25 mouse cellular contexts compared by ENCODE assay signal in the genomic region with DNA sequence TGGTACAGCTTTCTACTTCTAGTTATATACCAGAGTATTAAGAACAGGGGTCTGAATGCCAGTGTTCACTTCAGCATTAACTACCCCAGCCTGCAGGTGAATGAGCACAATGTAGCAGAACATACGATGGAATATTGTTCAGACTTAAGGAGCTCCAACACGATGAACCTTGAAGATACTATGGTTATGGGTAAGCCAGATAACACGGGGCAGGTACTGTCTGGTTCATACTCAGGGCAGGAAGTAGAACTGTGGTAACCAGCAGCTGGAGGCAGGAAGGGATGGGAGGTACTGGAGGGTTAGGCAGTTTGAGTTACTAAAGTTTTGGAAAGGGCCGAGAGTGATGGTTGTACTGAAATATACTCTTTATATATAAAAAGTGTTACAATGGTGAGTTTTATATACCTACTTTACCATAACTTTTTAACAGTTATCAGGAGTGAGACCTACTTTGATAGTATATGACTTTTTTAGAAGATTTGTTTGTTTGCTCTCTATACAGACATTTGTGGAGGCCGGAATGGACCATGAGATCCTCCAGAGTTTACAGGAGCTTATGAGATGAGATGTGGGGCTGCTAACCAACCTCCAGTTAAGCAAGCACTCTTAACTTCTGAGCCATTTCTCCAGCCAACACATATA. TPM values are rescaled to one million over a fixed set of nuclear protein-coding genes. Genes with fewer than 3 reads are reported as not detected.
DNase-seq lines count a peak whose midpoint lies in the region; ATAC-seq lines count a peak whose summit lies in the region.
"Had no signal": no experiment of that assay in that cellular context is flagged by ENCODE, and none has a peak within 500 bp of the region (broad histone marks: within the 10 kb centered on the region; RNA-seq: fewer than 3 reads in every experiment).

No protein-coding gene starts in this region.

- H3K27me3 ChIP-seq in liver, embryonic 16.5 days (ENCODE audit: control insufficient read depth, insufficient read depth, low read depth, low read length): no peaks in the 10 kb centered on the region
- H3K27me3 ChIP-seq: embryonic facial prominence, embryonic 12.5 days; heart, embryonic 13.5 days; hindbrain, embryonic 15.5 days had no signal

- H3K36me3 ChIP-seq in liver, embryonic 16.5 days (ENCODE audit: control insufficient read depth, insufficient read depth): peaks cover 21% of the 10 kb centered on the region

- 32% methylated on average over 5 of the region's 5 CpGs for WGBS in liver, embryonic 16.5 days (ENCODE audit: insufficient replicate concordance)

- H3K4me1 ChIP-seq in liver, embryonic 16.5 days (ENCODE audit: control insufficient read depth, low read depth, low read length): peaks cover 17% of the 10 kb centered on the region

- ATAC-seq in CD4-positive, CD25-positive, alpha-beta regulatory T cell, adult 4 months: no peak
- ATAC-seq in liver, embryonic 16.5 days (ENCODE audit: low read depth): no peak
- ATAC-seq: forebrain, embryonic 16.5 days; intestine, embryonic 16.5 days had no signal

- H3K4me3 ChIP-seq in liver, embryonic 16.5 days (ENCODE audit: low read depth, low read length): peak overlapping the region; percentile 66
- H3K4me3 ChIP-seq: hindbrain, embryonic 15.5 days; left cerebral cortex, adult 2 months had no signal

- DNase-seq in CD4-positive, CD25-positive, alpha-beta regulatory T cell, adult 2 months (ENCODE audit: low read depth, low spot score): peak; percentile 24
- DNase-seq in thymus, postnatal 25 days: peak; percentile 18
- no peak for DNase-seq in thymus, adult 18-20 months
- no peak for DNase-seq in testis, postnatal 10 days (ENCODE audit: low spot score)
- no peak for DNase-seq in adrenal gland, adult 2 months
- DNase-seq in adipocyte (ENCODE audit: low spot score): no peak
- DNase-seq: adrenal gland, adult 8-10 months; cerebellum, adult 9-11 months; kidney, postnatal 4 days; layer of hippocampus, adult 9-11 months; lung, adult 18-20 months; lung, postnatal 14 days had no signal

- peak overlapping the region; percentile 43 for H3K9ac ChIP-seq in liver, embryonic 16.5 days (ENCODE audit: low read depth, low read length)
- H3K9ac ChIP-seq: embryonic facial prominence, embryonic 12.5 days; hindbrain, embryonic 15.5 days had no signal

- peak overlapping the region; percentile 74 for H3K4me2 ChIP-seq in liver, embryonic 16.5 days (ENCODE audit: low read depth, low read length)

- no peaks in the 10 kb centered on the region for H3K9me3 ChIP-seq in liver, embryonic 16.5 days (replicated peaks; ENCODE audit: control insufficient read depth, low read length)
- H3K9me3 ChIP-seq: embryonic facial prominence, embryonic 12.5 days; heart, embryonic 13.5 days; hindbrain, embryonic 15.5 days; limb, embryonic 10.5 days had no signal

- H3K27ac ChIP-seq in liver, embryonic 16.5 days (ENCODE audit: low read length): peak overlapping the region; percentile 47
- H3K27ac ChIP-seq: embryonic facial prominence, embryonic 12.5 days; heart, embryonic 13.5 days; hindbrain, embryonic 15.5 days; left cerebral cortex, adult 2 months; limb, embryonic 10.5 days; stomach, postnatal 0 days had no signal

RNA-seq across cellular contexts. Expression of gene Phf10, which starts 2.3 kb away (rescaled TPM):
- 10 to 100 TPM in 1 of 2 experiments, 1 to 10 TPM in 1; 7.3 to 12.7 TPM for polyA plus RNA-seq in CD4-positive, CD25-positive, alpha-beta regulatory T cell, adult 4 months (2017; shearing (Covaris generic))
- 76.5 and 82.2 TPM in 2 replicates for polyA plus RNA-seq in liver, embryonic 16.5 days (2015; fragmentation: Nextera tagmentation; extraction: Ambion mirVana)
- total RNA-seq in adrenal gland, adult 2 months (2021): 10 to 100 TPM; 45.2 to 59.4 TPM
- 4.8 and 6.8 TPM in 2 replicates for polyA plus RNA-seq in adrenal gland, adult 2 months (2012; rRNA removed)

RNA-seq across cellular contexts. Expression of gene 1600012H06Rik, which starts 15.8 kb away (rescaled TPM):
- 10 to 100 TPM; 16.1 to 17.9 TPM for polyA plus RNA-seq in CD4-positive, CD25-positive, alpha-beta regulatory T cell, adult 4 months (2017; shearing (Covaris generic))
- polyA plus RNA-seq in liver, embryonic 16.5 days (2015; fragmentation: Nextera tagmentation; extraction: Ambion mirVana): 12.2 and 13.9 TPM in 2 replicates
- total RNA-seq in adrenal gland, adult 2 months (2021): 10 to 100 TPM; 27.6 to 33.1 TPM
- 13.2 and 23.8 TPM in 2 replicates for polyA plus RNA-seq in adrenal gland, adult 2 months (2012; rRNA removed)

RNA-seq across cellular contexts. Expression of gene Wdr27, which starts 15.8 kb away (rescaled TPM):
- polyA plus RNA-seq in CD4-positive, CD25-positive, alpha-beta regulatory T cell, adult 4 months (2017; shearing (Covaris generic)): 1 to 10 TPM in 1 of 2 experiments, not detected in 1; 1.9 TPM
- polyA plus RNA-seq in liver, embryonic 16.5 days (2015; fragmentation: Nextera tagmentation; extraction: Ambion mirVana): 1.2 and 1.5 TPM in 2 replicates
- 1 to 10 TPM; 3.3 to 6.3 TPM for total RNA-seq in adrenal gland, adult 2 months (2021)
- 10.9 and 21.1 TPM in 2 replicates for polyA plus RNA-seq in adrenal gland, adult 2 months (2012; rRNA removed)

RNA-seq across cellular contexts. Expression of gene 9030025P20Rik, which starts 19.5 kb away (rescaled TPM):
- polyA plus RNA-seq in CD4-positive, CD25-positive, alpha-beta regulatory T cell, adult 4 months (2017; shearing (Covaris generic)): 10 to 100 TPM; 19.6 to 31.8 TPM
- 3.5 and 3.6 TPM in 2 replicates for polyA plus RNA-seq in liver, embryonic 16.5 days (2015; fragmentation: Nextera tagmentation; extraction: Ambion mirVana)
- 1 to 10 TPM; 4.4 to 6.6 TPM for total RNA-seq in adrenal gland, adult 2 months (2021)
- 4.0 and 6.3 TPM in 2 replicates for polyA plus RNA-seq in adrenal gland, adult 2 months (2012; rRNA removed)

RNA-seq across cellular contexts. Expression of gene Gm3417, which starts 19.8 kb away (rescaled TPM):
- not detected for polyA plus RNA-seq in CD4-positive, CD25-positive, alpha-beta regulatory T cell, adult 4 months (2017; shearing (Covaris generic))
- polyA plus RNA-seq in liver, embryonic 16.5 days (2015; fragmentation: Nextera tagmentation; extraction: Ambion mirVana): 0.14 and 0.74 TPM in 2 replicates
- not detected for total RNA-seq in adrenal gland, adult 2 months (2021)
- 2.5 TPM in 1 of 2 replicates, not detected in the other for polyA plus RNA-seq in adrenal gland, adult 2 months (2012; rRNA removed)
- total RNA-seq: adrenal gland, adult 8-10 months; heart, postnatal 25 days; left cerebral cortex, adult 2 months had no signal
- polyA plus RNA-seq: embryonic facial prominence, embryonic 12.5 days; kidney, embryonic 14.5 days; neural tube, embryonic 11.5 days had no signal

Comparison
In these comparisons a context has a peak if more than half of its experiments do, and no peak if none do; other contexts are left out.
1. DNase-seq: peak in CD4-positive, CD25-positive, alpha-beta regulatory T cell, adult 2 months (single experiment) and thymus, postnatal 25 days (single experiment); none in thymus, adult 18-20 months (0 of 2), testis, postnatal 10 days (single experiment), adrenal gland, adult 2 months (single experiment) and adipocyte (single experiment).